Mouse (Mus musculus) kidney, adult 11 months (tissue): ENCODE results near the gene Ddo.

Source experiments
- DNase-seq: peaks from one replicate; pipeline ENCODE4 v3.0.0; 2022

The Ddo gene

DNA sequence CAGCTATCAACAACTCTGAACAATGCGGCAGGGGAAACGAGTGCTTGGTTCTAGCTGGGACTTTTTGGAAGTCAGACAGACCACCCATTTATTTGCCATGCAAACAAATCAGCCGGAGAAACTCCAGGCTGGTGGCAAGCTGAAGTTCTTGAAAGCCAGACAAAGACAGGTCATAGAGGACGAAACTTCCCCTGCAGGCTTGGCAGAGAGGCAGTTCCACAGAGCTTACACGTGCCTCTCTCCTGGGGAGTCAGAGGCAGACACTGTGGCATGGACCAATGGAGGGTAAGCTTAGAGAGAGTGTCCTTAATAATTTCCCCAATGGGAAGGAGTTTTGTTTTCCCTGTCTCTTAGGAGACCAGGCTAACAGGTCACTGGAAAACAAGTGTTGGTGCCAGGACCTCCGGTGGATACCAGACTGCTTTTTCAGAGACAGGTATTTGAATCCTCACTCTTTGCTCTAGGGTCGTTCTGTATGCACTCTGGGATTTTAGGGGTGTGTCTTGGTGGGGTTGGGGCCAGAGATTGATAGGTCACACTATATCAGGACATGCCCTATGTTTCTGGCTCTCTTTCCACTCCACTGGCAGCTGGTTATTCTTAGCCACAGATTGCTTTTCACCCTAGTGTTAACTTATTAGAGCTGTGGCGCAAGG is at the start of gene Ddo:
TSS of gene Ddo (plus strand) at position 356 of the 656 bp plus-strand sequence.
- peak; percentile 94 for DNase-seq

DNA sequence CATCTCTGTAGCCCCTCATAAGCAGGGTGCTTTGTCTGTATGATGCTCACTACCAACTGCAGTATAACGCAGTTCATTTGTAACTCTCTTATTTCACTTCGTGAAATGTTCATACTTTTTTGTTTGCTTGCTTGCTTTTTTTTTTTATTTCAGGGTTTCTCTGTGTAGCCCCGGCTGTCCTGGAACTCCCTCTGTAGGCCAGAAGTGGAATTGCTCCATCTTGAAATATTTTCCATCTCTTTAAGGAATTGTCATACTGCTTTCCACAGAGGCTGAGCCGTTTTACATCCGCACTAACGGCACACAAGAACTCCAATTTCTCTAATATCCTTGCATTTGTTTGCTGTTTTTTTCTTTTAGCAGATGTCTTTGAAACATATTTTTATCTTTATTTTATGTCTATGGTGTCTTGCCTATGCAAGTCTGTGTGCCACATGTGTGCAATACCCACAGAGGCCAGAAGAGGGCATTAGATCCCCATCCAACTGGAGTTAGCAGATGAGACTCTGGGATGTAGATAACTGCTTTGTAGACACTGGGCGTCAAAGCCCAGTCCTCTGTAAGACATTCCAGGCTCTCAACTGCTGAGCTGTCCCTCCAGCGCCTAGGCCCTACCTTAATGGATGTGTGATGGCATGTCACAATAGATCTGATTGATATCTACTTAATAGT is 46.1 kb upstream of the Ddo start:
- DNase-seq: no peak

DNA sequence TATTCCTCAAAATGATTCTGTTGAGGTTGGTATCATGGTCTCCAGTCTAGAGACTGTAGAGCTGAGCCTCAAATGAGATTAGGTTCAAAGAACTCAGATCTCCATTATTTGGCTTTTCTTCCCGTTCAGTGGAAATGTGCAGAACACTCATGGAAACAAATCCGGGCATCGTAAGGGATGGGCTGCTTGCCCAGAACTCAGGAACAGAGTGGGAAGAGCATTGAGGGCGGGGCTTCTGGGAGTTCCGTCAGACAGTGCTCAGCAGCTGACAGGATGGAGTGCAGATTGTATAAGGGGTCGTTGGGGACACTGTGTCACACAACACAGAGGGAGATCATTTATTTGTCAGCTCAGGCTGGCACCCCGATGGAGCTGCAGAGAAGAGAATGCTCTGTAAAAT is 37.6 kb upstream of the Ddo start:
- DNase-seq: no peak

DNA sequence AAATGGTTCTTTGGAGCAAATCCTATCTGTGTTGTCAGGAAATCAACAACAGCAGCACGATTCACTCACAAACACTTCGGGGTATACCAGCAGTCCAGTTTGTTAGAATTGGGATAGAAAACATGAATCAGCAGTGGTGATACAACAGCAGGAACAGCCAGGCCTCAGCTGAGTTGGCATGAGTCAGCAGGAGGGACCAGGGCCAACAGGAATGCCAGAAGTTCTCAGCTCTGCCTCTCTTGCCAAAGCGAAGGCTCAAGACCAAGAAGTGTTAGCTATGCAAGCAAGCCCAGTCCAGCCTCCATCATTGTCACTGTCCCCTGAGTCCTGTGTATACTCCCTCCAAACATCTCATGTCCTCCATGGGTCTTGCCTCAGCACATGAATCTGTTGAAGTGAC is 32.6 kb upstream of the Ddo start:
- DNase-seq: no peak

DNA sequence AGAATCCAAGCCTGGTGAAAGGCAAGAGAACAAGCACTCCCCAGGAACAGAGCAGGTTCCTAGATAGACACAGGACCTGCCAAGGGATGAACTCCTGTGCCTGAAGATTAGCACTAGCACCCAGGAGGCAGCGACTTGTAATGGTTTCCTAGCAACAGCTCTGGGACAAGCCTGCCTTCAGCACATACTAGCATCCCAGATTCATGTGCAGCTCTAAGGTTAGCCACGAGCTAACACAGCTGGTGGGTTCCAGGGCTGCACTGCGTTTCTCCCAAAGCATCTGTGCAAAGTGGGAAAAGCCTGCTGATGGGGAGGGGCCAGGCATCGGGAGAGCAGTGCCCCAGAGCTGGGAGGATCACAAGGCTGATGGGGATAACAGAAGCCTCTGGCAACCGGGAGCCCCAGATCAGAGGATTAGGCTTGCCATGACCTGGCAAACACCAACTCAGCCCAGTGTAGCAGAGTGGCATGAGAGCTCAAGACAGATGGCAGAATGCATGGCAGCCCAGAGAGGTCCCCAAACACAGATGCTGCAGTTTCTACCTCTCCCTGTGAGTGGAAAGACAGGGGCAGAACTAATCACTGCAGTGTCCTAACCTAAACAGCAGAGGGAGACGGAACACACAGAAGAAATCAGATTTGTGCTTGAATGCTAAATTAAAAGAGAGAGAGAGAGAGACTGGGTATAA is 25.0 kb upstream of the Ddo start:
- DNase-seq: no peak

DNA sequence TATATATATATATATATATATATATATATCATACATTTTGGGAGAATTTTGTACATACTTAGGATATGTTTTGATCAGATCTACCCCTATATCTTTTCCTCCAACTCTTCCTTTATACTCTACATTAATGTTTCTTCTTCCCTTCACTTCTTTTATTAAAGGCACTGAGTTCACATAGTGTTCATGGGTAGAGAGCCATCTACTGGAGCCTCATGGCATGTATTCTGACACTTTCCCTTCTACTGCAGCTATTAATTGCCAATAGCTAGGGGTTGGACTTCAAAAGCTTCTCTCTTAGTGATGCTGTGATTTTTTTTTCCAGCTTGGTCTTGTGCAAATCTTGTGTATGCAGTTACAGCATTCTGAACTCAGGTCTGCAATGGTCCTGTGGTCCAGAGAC is 11.8 kb upstream of the Ddo start:
- no peak for DNase-seq

DNA sequence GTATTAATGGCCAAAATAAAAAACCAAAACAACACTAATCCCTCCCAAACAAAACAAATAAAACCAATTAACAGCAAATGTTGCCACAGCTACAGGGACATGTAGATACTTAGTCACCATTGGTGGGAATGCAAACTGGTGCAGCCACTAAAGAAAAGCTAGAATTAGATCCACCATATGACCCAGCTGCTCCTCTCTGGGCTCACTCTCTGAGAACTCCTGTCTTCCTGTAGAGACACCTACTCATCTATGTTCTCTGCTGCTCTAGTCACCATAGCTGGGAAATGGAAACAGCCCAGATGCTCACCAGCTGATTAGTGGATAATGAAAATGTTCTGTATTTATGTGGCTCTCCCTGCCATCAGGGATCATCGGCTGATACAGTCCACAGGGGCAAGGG is 10.1 kb upstream of the Ddo start:
- DNase-seq: no peak

DNA sequence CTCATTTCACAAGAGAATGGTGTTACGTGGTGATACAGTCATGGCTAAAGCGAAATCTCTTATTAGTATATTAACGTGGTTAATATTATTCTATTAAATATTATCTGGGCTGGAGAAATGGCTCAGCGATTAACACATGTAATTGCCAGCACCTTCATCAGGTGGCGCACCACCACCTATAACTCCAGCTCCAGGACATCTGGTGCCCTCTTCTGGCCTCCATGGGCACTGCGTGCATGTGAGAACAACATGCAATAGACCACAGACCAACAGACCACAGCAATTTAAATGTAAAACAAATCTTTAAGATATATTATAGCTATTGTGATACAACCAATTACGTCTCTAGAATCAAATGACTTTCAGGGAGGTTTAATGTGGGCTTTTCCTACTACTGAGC is 671 bp upstream of the Ddo start:
- peak; percentile 82 for DNase-seq

DNA sequence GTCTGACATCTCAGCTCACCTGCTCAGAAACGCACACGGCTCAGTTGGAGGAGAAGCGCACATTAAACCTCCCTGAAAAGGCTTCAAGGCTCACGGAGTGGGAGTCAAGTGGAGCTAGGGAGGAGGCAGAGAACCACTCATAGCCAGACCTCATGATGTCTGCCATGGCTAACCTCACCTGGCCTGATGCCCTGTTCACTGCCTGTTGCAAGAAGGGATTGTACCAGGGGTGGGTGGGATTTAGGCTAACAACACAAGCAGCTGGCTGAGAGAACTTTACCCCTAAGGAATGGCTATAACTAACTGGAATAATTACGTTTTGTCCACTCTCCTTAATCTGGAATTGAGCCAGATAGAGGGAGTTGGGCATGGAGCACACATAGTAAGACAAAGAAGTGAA is 646 bp downstream of the Ddo start:
- DNase-seq: peak; percentile 89

DNA sequence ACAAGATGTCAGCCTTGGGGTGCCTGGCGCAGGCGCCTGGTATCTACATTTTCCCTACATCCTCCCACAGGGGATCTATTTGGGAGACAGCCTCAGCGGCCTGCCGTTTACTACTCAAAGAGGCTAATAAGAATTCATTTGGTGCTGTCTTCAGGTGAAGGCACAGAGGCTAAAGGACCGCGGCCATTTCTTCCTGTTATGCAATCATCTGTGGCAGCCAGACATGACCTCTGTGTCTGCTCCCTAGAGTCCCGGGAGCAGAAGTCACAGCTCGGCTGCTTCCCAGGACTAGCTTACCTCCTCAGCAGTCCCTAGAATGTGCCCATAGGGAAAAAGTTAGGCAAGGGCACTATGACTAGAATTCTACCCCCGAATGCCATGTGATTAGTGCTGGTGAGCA is 1.1 kb downstream of the Ddo start:
- peak; percentile 82 for DNase-seq

DNA sequence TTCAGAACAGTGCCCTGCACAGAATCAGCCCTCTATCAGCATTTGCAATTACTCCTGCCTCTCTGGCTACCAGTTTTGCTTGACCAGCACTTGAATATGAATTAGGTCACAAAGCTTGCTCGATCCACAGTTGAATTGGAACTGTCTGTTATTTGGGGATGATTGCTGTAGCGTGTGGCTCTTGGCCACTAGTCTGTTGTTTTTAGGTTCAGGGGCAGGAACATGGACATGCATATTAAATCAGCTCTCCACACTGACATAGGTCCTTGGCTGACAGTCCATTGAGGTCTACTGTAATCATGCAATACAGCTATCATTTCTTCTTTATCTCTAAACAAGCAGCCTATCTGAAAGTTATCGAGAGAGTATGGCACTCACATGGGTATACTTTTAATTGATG is 2.3 kb downstream of the Ddo start:
- no peak for DNase-seq

DNA sequence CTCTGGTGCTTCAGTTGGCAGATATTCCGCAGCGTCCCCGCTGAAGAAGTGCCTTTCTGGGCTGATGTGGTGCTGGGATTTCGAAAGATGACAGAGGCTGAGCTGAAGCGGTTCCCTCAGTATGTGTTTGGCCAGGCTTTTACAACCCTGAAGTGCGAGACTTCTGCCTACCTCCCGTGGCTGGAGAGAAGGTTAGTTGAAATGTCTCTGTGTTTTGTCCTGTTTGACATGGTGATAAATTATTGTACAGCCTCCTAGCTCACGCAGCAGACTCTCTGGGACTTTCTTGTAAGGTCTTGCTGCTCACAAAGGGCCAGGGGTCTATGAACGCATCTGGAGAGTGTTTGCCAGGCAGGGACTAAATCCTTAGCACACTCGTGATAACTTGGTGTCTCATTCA is 7.5 kb downstream of the Ddo start:
- DNase-seq: no peak

DNA sequence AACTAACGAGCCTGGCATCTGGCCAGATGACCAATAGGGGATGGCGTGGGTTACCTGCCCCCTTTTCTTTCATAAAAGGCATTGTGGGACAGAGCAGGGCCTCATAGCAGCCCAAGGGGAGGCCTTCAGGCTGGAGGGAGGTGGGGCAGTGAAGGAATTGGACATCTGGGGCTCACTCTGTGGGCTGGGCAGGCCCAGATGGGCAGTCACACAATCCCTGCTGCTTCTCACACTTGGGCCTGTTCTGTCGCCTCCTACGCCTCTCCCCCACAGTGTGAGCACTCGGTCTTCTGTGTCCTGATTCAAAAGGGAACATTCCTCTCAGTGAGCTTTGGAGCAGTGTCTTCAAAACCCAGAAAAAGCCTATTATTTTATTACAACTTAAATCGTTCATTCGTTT is 8.5 kb downstream of the Ddo start:
- no peak for DNase-seq

DNA sequence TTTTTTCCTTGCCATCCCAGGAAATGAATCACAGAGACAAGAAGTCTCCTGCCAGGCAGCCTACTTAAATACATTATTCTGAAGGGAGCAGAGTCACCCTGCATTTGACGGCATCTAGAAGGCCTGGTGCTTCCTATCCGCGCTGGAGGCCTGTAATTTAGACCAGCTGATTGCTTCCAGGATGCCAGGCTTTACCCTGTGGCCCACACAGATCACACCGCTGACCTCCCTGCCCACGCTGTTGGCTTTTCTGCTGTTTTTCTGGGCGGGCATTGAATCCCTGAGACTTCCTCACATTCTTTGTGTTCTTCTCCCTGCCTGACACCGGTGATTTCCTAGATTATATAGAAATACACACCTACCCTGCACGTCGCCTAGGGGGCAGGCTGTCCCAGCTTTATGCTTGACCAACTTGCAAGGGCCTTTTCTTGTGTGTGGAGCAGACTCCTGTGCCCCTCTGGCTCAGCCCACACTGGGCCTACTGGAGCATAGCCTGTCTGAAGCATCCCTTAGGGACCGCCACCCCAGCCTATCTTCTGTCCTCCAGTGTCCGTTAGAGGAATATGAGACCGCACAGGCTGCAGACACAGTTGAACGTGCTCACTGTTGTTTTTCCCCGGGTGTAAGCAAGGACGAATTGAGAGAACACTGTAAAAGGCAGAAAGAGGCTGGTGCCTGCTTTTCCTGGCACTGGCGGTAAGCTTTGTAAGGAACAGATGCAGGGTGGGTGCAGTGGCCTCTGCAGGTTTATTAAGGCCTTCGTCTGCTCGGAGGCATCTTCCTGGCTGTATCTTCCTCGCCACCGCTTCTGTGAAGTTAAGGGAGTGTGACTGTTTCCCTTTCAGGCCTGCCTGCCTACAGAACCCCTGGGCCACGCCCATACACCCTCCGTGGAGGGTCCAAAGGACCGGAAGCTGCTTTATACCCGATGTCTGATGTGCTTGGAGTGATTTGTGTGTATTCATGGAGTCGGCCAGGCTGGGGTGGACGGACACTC is 9.3 kb downstream of the Ddo start:
- DNase-seq: no peak

DNA sequence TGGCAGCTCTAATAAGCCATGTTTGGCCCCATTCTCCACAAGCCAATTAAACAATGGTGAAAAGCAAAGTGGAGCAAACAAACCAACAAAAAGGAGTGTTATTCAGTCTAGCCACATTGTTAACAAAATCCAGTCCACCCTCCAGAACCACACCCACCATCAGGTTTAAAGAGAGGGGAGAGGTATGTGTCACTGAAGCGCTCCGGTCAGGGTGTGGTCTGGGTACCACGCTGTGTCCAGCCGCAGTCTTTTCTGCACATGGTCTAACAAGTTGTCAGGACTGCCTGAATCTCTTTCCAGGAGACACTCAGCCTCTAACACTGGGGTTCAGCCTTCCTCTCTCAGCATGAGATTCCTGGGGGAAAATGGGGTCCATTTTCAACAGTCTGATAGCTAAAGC is 10.6 kb downstream of the Ddo start:
- no peak for DNase-seq

DNA sequence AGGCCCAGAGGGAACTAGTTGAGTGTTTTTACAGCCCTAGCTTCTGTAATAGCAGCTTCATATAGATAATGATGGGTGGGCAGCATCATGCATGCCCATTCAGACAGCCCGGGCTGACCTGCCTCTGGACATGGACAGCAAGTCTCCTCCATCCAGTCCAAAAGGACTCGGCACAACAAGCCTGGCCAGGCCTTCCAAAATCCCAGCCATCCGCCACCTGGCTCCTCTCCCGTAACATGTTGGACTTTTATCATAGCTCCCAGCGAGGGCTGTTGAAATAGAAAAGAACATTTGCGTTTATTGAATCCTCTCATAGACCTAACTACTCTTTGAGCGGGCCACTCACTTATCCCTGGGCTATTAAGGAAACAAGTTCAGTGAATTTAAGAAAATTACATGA is 12.1 kb downstream of the Ddo start:
- no peak for DNase-seq

DNA sequence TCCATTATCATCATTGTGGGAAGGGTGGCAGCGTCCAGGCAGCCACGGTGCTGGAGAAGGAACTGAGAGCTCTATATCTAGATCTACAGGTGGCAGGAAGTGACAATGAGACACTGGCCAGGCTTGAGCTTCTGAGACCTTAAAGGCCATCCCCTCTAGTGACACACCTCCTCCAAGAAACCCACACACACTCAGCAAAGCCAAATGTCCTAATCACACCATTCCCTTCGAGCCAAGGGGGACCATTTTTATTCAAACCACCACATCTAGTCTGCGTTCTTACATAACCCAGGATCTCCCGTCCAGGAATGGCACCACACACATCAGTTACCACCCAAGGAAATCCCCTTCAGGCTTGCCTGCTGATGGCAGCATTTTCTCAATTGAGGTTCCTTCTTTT is 13.3 kb downstream of the Ddo start:
- no peak for DNase-seq

DNA sequence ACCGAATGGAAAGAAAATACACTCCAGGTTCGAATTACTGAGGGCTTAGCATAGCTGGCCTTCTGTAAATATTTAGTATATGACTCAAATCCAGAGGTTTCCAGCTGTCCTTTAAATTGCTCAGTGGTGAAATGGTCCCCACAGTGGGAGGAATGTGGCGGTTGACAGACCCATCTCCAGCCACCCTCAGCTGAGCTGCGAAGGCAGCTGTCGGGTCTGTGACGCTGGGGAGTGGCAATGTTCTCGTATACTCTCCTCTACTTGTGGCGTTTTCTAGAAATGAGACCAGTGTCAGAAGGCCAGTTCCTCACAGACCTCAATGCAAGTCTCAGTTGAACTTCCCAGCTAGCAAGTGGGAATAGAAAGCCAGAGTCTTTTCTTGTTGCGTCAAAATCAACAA is 14.6 kb downstream of the Ddo start:
- no peak for DNase-seq

DNA sequence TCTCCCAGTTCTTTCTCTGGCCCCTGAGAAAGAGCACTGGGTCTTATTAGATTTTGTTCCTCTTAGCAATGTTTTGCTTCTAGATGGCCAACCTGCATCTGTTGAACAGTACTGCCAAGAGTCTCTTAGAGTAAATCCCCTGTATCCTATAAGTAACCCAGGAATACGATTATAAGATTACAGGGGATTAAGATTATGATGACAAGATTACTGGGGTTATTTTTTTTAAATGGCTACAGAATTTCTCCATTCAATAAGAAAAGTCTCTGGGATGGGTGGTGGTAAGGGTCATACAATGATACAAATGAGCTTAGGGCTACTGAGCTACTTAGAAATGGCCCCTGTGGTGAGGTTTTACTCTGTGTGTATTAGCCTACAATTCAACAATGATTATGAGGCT is 15.5 kb downstream of the Ddo start:
- DNase-seq: no peak

DNA sequence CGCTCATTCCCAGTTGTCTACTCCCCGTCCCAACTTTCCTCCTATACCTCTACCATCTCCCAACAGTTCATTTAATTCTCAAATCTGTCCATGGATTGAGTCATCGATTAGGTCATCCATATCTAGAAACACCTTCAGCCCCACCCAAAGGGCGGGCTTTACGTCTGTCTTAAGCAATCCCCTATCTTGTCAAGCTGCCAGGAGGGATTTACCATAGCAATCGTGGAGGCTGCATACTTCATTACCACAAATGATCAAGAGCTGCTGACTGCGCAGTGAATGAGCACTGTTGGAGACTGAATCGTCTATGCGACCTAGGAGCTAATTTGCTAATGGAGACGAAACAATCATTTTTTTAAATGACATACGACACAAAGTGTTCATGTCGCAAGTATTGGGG is 19.0 kb downstream of the Ddo start:
- no peak for DNase-seq

DNA sequence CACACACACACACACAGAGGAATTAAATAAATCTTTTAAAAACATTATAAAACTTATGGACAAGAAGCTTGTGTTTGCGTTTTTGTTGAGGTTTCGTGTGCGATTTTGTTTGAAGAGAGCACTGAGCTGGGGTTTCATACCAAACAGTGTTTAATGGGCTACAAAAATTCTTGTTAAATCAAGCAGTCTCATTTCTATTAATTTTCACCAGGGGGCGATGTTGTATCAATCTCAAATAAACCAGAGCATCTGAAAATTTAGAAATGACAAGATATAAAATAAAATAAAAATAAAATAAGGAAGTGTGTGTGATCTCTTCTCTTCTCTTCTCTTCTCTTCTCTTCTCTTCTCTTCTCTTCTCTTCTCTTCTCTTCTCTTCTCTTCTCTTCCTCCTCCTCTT is 19.8 kb downstream of the Ddo start:
- no peak for DNase-seq

DNA sequence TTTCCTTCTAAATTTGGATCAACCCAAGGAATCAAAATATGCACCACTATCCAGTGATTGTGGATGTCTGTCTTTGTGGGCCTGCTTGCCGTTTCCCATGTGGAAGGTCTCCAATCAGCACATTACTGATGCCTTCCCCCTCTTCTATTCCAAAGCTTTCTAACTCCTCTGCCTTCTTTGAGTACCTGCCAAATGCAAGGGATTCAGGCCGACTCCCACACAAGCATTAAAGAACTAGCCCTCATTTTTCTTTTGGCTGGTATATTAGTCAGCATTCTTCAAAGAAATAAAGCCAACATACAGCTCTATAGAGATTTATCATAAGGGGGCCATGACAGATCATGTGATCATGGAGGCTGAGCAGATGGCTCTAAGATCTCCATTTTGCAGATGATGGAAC is 21.9 kb downstream of the Ddo start:
- DNase-seq: no peak

DNA sequence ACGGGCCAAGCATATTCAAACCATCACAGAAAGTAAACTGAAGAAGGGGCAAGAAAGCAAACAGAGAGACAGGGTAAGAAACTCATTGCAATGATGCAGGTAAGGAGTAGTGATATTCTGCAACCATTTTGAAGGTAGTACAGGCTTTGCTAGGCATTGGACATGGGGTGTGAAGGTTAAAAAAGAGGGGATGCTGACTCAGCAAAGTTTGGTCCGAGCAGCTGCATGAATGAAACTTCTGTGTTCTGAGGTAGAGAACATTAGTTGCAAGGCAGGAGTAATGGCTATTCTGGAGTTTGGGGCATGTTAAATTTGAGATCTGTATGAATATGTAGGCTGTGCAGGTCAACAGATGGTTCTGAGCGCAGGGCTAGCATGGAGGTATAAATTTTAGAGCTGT is 35.5 kb downstream of the Ddo start:
- DNase-seq: no peak
